Mouse (Mus musculus) olfactory bulb, adult 2 months (tissue): Measurements from ENCODE around the gene Plek2.

ENCODE experiments used
- CTCF ChIP-seq: fragments of 200-500 bp; IDR thresholded peaks from 2 replicates; pipeline ENCODE4 v1.5.1; 2012; ENCODE audit warnings: low read depth, mild to moderate bottlenecking, low read length, moderate library complexity; ENCODE audit not compliant: insufficient read depth
- POLR2A ChIP-seq: fragments of 200-500 bp; IDR thresholded peaks from 2 replicates; pipeline ENCODE4 v1.6.1; 2012; ENCODE audit warnings: mild to moderate bottlenecking, low read depth, low read length, moderate library complexity; ENCODE audit not compliant: insufficient read depth

- no peak for TF ChIP-seq CTCF
- no peak for TF ChIP-seq POLR2A
These were observed 12.4 kb upstream of the Plek2 start for GRCm38 (mm10) chr12:78919079-78919712.
